20 mouse cellular contexts compared by ENCODE assay signal in the genomic region with DNA sequence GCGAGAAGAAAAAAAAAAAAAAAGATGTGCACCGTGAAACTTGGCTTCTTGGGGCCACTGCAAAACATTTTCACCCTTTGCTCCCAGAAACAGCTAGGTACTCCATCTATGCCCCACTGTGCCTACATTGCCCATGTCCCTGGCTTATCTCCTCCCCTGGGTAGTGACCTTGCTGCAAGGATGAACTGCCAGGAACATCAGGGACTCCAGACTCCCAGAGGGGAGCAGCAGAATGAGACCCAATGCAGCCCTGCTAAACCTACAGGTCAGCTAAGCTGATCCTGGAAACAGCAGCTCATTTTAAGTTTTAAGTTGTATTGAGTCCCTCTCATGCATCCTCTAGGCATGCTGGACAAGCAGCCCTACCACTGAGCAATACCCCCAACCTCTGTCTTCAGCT.
DNase-seq lines count a peak whose midpoint lies in the region; ATAC-seq lines count a peak whose summit lies in the region.
"Had no signal": no experiment of that assay in that cellular context is flagged by ENCODE, and none has a peak within 500 bp of the region (broad histone marks: within the 10 kb centered on the region; RNA-seq: fewer than 3 reads in every experiment).

No protein-coding gene starts in this region.

- ATAC-seq in kidney, embryonic 15.5 days (replicated peaks; ENCODE audit: low FRiP score), result no peak
- ATAC-seq: forebrain, embryonic 13.5 days; forebrain, embryonic 15.5 days; forebrain, postnatal 0 days had no signal

- H3K9ac ChIP-seq in kidney, embryonic 15.5 days, result no peak overlapping the region
- H3K9ac ChIP-seq: embryonic facial prominence, embryonic 13.5 days; embryonic facial prominence, embryonic 15.5 days; forebrain, embryonic 13.5 days; forebrain, embryonic 15.5 days; forebrain, postnatal 0 days had no signal

- H3K4me2 ChIP-seq in kidney, embryonic 15.5 days, result no peak overlapping the region
- H3K4me2 ChIP-seq: embryonic facial prominence, embryonic 13.5 days; embryonic facial prominence, embryonic 15.5 days; forebrain, embryonic 13.5 days; forebrain, embryonic 15.5 days had no signal

- H3K4me3 ChIP-seq in forebrain, embryonic 10.5 days, result no peak overlapping the region
- no peak overlapping the region for H3K4me3 ChIP-seq in kidney, embryonic 15.5 days (replicated peaks)
- H3K4me3 ChIP-seq: embryonic facial prominence, embryonic 13.5 days; embryonic facial prominence, embryonic 15.5 days; erythroblast, embryonic 14.5 days; forebrain, embryonic 13.5 days; forebrain, embryonic 15.5 days had no signal

- H3K27ac ChIP-seq in forebrain, embryonic 10.5 days, result no peak overlapping the region
- H3K27ac ChIP-seq in kidney, embryonic 15.5 days, result no peak overlapping the region
- H3K27ac ChIP-seq: embryonic facial prominence, embryonic 13.5 days; embryonic facial prominence, embryonic 15.5 days; forebrain, embryonic 13.5 days; forebrain, embryonic 15.5 days had no signal

- peak; percentile 27 for DNase-seq in adrenal gland, adult 2 months
- DNase-seq in adrenal gland, adult 18-20 months (ENCODE audit: low spot score in 2 of 2), result no peak
- DNase-seq in heart, adult 11 months, result peak; percentile 73
- DNase-seq in heart, adult 8-10 months (ENCODE audit: low spot score), result no peak
- DNase-seq in adrenal gland, postnatal 10 days, result peak; percentile 29
- DNase-seq in adrenal gland, postnatal 14 days, result peak; percentile 11
- DNase-seq in forebrain, embryonic 10.5 days (ENCODE audit: extremely low spot score, low spot score), result no peak
- DNase-seq: cerebellum, adult 11-12 months; cerebellum, adult 8-10 months; cerebellum, adult 9-11 months; cerebellum, postnatal 14 days; cerebellum, postnatal 36 days; embryo, embryonic 11 days; forebrain, postnatal 0 days had no signal

- no peaks in the 10 kb centered on the region for H3K27me3 ChIP-seq in forebrain, embryonic 10.5 days (ENCODE audit: poor library complexity, severe bottlenecking)
- H3K27me3 ChIP-seq in kidney, embryonic 15.5 days, result no peaks in the 10 kb centered on the region
- H3K27me3 ChIP-seq: embryonic facial prominence, embryonic 13.5 days; embryonic facial prominence, embryonic 15.5 days; forebrain, embryonic 13.5 days; forebrain, embryonic 15.5 days had no signal

- no peaks in the 10 kb centered on the region for H3K4me1 ChIP-seq in forebrain, embryonic 10.5 days
- H3K4me1 ChIP-seq in kidney, embryonic 15.5 days, result no peaks in the 10 kb centered on the region
- H3K4me1 ChIP-seq: embryonic facial prominence, embryonic 13.5 days; embryonic facial prominence, embryonic 15.5 days had no signal

- WGBS in forebrain, embryonic 10.5 days, result 91% methylated on average over 2 of the region's 2 CpGs
- WGBS in kidney, embryonic 15.5 days, result 23% methylated on average over 2 of the region's 2 CpGs

- no peaks in the 10 kb centered on the region for H3K36me3 ChIP-seq in forebrain, embryonic 10.5 days (replicated peaks)
- H3K36me3 ChIP-seq in kidney, embryonic 15.5 days, result no peaks in the 10 kb centered on the region
- H3K36me3 ChIP-seq: embryonic facial prominence, embryonic 13.5 days; embryonic facial prominence, embryonic 15.5 days; forebrain, embryonic 15.5 days had no signal

- H3K9me3 ChIP-seq in forebrain, embryonic 10.5 days, result no peaks in the 10 kb centered on the region; the same call in 1 of the 2 replicates
- no peaks in the 10 kb centered on the region for H3K9me3 ChIP-seq in kidney, embryonic 15.5 days (replicated peaks)
- H3K9me3 ChIP-seq: embryonic facial prominence, embryonic 13.5 days; embryonic facial prominence, embryonic 15.5 days; forebrain, embryonic 13.5 days; forebrain, embryonic 15.5 days had no signal

Comparison
In these comparisons a context has a peak if more than half of its experiments do, and no peak if none do; other contexts are left out.
1. DNase-seq: peak in adrenal gland, adult 2 months (single experiment), heart, adult 11 months (single experiment), adrenal gland, postnatal 10 days (single experiment) and adrenal gland, postnatal 14 days (single experiment); none in adrenal gland, adult 18-20 months (0 of 2), heart, adult 8-10 months (single experiment) and forebrain, embryonic 10.5 days (single experiment).